Mouse (Mus musculus): ENCODE data around the gene ccdc198. TPM values are rescaled to one million over a fixed set of nuclear protein-coding genes. Genes with fewer than 3 reads are reported as not detected.

Gene ccdc198
- polyA plus RNA-seq, 1 experiment = not detected

- 0 out of 2 replicates have a peak, but pooled peaks have one; percentile 15 for TF ChIP-seq GATA1 (IDR thresholded peaks at IDR 0.05; ENCODE audit: low read length)
- no peak for TF ChIP-seq TAL1 (IDR thresholded peaks at IDR 0.05; ENCODE audit: low read length)
- H3K4me1 ChIP-seq (ENCODE audit: control insufficient read depth) = peaks cover 30% of the 10 kb centered on the region
- peaks cover 24% of the 10 kb centered on the region for H3K36me3 ChIP-seq (ENCODE audit: control insufficient read depth)
- H3K9me3 ChIP-seq (ENCODE audit: control insufficient read depth, low read length) = no peaks in the 10 kb centered on the region
- peak overlapping the region; percentile 98 for H3K4me3 ChIP-seq (replicated peaks)
- H3K27me3 ChIP-seq (ENCODE audit: control insufficient read depth) = no peaks in the 10 kb centered on the region
These were observed 74.0 kb downstream of the ccdc198 start for GRCm38 (mm10) chr14:49171286-49171685.

Other genes with a start within 250 kb of the ccdc198 start
- 0.21 and 0.24 TPM in 2 replicates for gene Ap5m1, start 179.4 kb downstream of the ccdc198 start, polyA plus RNA-seq (2012)
- gene Exoc5, start 178.8 kb downstream of the ccdc198 start, polyA plus RNA-seq (2012) = 0.39 and 0.54 TPM in 2 replicates
- 0.29 and 0.45 TPM in 2 replicates for gene Naa30, start 73.2 kb downstream of the ccdc198 start, polyA plus RNA-seq (2012)